Mouse (Mus musculus): ENCODE results near the gene Dbp. TPM values are rescaled to one million over a fixed set of nuclear protein-coding genes. Genes with fewer than 3 reads are reported as not detected.

Dbp gene
- total RNA-seq, 2 experiments from 2014 or later, result 49.8 to 51.5 TPM

DNA sequence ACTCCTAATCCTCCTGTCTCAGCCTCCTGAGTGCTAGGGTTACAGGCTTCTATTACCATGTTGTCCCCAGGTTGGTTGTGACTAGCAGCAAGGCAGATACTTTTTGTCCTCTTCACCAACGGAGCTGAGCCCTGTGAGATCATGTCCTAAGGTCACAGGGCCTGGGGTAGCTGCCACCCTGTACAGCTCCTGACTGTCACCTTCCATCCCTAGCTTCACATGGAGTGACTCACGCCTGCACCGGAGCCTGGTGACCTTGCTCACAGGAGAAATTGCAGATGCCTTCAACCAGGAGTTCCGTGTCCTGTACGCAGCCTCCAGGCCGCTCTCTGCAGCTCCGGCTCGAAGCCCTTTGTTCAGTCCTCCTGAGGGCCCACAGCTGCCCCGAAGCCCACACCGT, 21.5 kb downstream of the Dbp start:
- no peak for DNase-seq

- DNase-seq, result no peak
Measured at GRCm38 (mm10) chr7:45727625-45728024, 22.7 kb downstream of the Dbp start.

DNA sequence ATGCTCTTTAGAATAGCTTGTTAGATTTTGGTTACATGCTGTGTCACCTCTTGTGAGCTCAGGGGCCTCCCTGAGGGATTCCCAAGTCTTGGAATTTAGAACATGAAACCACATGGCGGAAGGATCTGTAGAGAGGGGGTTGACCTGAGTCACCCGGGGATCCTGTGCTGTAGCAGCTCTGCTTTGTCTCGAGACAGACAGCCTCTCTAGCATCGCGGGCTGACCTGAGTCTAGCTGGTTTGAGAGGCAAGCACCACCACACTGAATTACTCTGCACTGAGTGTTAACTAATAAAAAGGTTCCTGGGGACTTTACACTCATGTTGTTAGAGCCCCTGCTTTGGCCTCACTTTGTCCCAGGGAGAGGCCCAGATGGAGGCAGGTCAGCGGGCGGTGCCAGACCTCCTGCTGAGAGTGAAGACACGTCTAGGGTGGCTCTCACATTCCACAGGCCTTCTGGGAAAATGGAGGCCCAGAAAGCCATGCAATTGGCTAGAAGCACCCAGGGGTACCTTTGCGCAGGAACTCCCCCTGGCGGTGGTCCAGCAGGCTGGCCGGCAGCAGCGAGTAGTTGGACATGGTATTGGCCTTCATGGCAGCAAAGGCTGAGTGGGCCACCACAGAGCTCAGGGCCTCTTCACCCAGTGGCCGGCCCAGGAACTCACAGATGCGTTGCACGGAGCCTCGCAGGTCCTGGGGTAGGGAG, 26.0 kb downstream of the Dbp start:
- no peak for DNase-seq

GRCm38 (mm10) chr7:45733477-45733876, 28.6 kb downstream of the Dbp start:
- no peak for DNase-seq

GRCm38 (mm10) chr7:45739162-45739763, 34.4 kb downstream of the Dbp start:
- peak; percentile 70 to 81 for DNase-seq

DNA sequence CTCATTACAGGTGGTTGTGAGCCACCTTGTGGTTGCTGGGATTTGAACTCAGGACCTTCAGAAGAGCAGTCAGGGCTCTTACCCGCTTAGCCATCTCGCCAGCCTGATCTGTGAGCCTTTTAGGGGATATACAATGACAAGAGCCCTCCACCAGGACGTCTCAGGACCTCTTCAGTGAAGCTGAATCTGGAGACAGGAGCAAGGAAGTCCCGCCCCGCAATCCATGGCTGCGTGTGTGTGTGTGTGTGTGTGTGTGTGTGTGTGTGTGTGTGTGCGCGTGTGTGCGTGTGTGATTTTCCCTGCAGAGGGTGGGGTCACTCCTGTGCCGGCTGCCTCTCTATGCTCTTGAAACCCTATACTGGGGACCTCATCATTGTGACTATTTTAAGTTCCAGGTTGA, 34.9 kb downstream of the Dbp start:
- DNase-seq, result no peak

- DNase-seq, result no peak
Measured at GRCm38 (mm10) chr7:45741308-45741707, 36.4 kb downstream of the Dbp start.

DNA sequence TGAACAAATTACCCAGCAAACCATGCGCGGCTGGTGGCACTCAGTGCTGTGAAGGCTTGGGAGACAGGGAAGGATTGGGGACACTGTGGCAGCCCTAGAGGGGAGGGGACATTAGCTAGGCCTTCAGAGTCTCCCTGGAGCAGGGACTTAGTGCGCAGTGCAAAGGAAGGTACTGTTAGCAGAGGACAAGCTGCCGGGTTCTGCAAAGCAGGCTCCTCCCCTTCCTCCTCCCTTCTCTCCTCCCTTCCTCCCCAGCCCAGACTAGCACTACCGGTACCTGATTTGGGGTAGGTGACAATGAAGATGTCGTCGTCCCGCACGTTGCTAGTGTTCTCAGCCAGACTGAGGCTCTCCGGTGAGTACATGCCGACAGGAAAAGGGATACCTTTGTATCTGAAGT, 36.9 kb downstream of the Dbp start:
- peak in 1 of 2 experiments; percentile 40 for DNase-seq

- peak; percentile 84 for DNase-seq
Measured at GRCm38 (mm10) chr7:45742338-45742737, 37.5 kb downstream of the Dbp start.

GRCm38 (mm10) chr7:45744387-45744786, 39.5 kb downstream of the Dbp start:
- DNase-seq, result no peak

DNA sequence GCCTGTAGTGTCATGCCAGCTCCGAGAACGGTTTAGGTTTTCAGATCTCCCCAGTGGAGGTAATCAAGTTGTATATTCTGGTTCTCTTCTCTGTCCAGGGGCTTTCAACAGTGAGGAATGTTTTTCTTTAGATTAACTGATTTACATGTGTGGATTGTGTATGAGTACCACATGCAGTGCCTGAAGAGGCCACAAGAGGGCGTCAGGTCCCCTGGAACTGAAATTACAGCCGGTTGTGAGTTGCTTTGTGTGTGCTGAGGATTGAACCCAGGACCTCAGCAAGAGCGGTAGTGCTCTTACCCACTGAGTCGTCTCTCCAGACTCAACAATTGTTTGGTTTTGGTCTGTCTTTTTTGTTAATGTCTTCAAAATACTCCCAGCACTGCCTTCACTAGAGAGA, 41.6 kb downstream of the Dbp start:
- DNase-seq, result no peak

DNA sequence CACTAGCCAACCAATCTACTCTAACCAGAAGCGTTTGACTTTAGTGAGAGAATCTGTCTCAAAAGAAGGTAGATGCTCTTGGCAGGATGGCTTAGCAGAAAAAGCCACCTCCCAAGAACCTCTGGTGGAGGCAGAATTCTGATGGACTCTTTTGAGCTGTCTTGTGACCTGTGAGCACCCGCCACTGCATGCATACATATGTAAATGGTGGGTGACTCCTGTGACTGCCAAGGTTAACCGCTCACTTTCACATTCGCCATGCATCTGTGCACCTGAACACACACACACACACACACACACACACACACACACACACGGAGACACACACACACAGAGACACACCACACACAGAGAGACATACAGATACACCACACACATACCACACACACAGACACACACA, 42.6 kb downstream of the Dbp start:
- no peak for DNase-seq

DNA sequence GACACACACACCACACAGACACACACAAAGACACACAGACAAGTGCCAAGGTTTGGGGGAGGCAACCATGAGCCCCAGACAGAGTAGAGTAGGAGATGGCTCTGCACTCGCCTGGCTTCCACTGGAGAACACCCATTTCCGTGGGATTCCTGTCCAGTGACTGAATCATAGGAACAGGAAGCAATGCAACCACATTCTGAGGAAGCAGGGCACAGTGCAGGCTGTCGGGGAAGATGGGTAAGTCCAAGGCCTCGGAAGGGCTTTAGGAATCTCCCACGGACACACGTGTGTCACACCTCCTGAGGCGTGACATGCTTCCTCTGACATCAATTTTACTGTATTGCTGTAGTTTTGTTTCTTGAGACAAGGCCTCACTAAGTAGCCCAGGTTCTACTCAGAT, 43.2 kb downstream of the Dbp start:
- no peak for DNase-seq

- no peak for DNase-seq
Measured at GRCm38 (mm10) chr7:45749401-45749800, 44.5 kb downstream of the Dbp start.

- no peak for DNase-seq
Measured at GRCm38 (mm10) chr7:45750162-45750561, 45.3 kb downstream of the Dbp start.

- no peak for DNase-seq
Measured at GRCm38 (mm10) chr7:45755703-45756102, 50.8 kb downstream of the Dbp start.

GRCm38 (mm10) chr7:45759400-45759799, 54.5 kb downstream of the Dbp start:
- no peak for DNase-seq

Other genes starting within 250 kb of the Dbp start
- gene Ftl1, start 245.2 kb upstream of the Dbp start, total RNA-seq (2021), result 100 to 1,000 TPM; 187 to 197 TPM
- gene Bax, start 238.2 kb upstream of the Dbp start, total RNA-seq (2021), result 10 to 100 TPM; 73.5 to 80.8 TPM
- not detected for gene Tulp2, start 223.2 kb upstream of the Dbp start, total RNA-seq (2021)
- gene Gm45808, start 218.3 kb upstream of the Dbp start, total RNA-seq (2021), result 1 to 10 TPM in 1 of 2 experiments, not detected in 1; 2.5 TPM
- 1 to 10 TPM; 3.1 to 3.9 TPM for gene Dhdh, start 216.3 kb upstream of the Dbp start, total RNA-seq (2021)
- gene Nucb1, start 194.7 kb upstream of the Dbp start, total RNA-seq (2021), result 10 to 100 TPM; 94.0 to 98.0 TPM
- 10 to 100 TPM; 17.4 to 20.0 TPM for gene Ppp1r15a, start 178.8 kb upstream of the Dbp start, total RNA-seq (2021)
- under 1 TPM; 0.77 to 0.86 TPM for gene Plekha4, start 178.8 kb upstream of the Dbp start, total RNA-seq (2021)
- under 1 TPM in 1 of 2 experiments, not detected in 1; 0.28 TPM for gene Hsd17b14, start 150.2 kb upstream of the Dbp start, total RNA-seq (2021)
- 10 to 100 TPM; 23.5 to 29.9 TPM for gene Bcat2, start 134.9 kb upstream of the Dbp start, total RNA-seq (2021)
- gene Fgf21, start 89.6 kb upstream of the Dbp start, total RNA-seq (2021), result not detected
- not detected for gene Fut1, start 87.8 kb upstream of the Dbp start, total RNA-seq (2021)
- not detected for gene Izumo1, start 83.3 kb upstream of the Dbp start, total RNA-seq (2021)
- 1 to 10 TPM; 6.1 to 6.6 TPM for gene Rasip1, start 77.6 kb upstream of the Dbp start, total RNA-seq (2021)
- gene Mamstr, start 65.1 kb upstream of the Dbp start, total RNA-seq (2021), result 1 to 10 TPM; 2.3 to 2.8 TPM
- under 1 TPM in 1 of 2 experiments, not detected in 1; 0.18 TPM for gene Fut2, start 38.7 kb upstream of the Dbp start, total RNA-seq (2021)
- gene Ntn5, start 21.1 kb upstream of the Dbp start, total RNA-seq (2021), result 1 to 10 TPM; 5.5 to 6.0 TPM
- gene Sec1, start 10.7 kb upstream of the Dbp start, total RNA-seq (2021), result 1 to 10 TPM; 2.0 to 2.7 TPM
- gene Car11, start 5.2 kb upstream of the Dbp start, total RNA-seq (2021), result 100 to 1,000 TPM; 191 to 217 TPM
- gene Rpl18, start 10.4 kb downstream of the Dbp start, total RNA-seq (2021), result 100 to 1,000 TPM; 372 to 375 TPM
- 10 to 100 TPM; 36.6 to 37.2 TPM for gene Sphk2, start 12.9 kb downstream of the Dbp start, total RNA-seq (2021)
- under 1 TPM; 0.12 to 0.13 TPM for gene Fam83e, start 16.1 kb downstream of the Dbp start, total RNA-seq (2021)
- not detected for gene Spaca4, start 20.7 kb downstream of the Dbp start, total RNA-seq (2021)
- 100 to 1,000 TPM; 285 to 298 TPM for gene Lmtk3, start 78.7 kb downstream of the Dbp start, total RNA-seq (2021)
- gene Sult2b1, start 79.6 kb downstream of the Dbp start, total RNA-seq (2021), result 1 to 10 TPM; 6.3 to 7.0 TPM
- 100 to 1,000 TPM; 138 to 150 TPM for gene Cyth2, start 109.5 kb downstream of the Dbp start, total RNA-seq (2021)
- gene Kcnj14, start 119.7 kb downstream of the Dbp start, total RNA-seq (2021), result 1 to 10 TPM; 1.6 to 2.4 TPM
- 10 to 100 TPM; 19.9 to 22.6 TPM for gene Grwd1, start 125.9 kb downstream of the Dbp start, total RNA-seq (2021)
- gene Kdelr1, start 167.7 kb downstream of the Dbp start, total RNA-seq (2021), result 10 to 100 TPM; 72.4 to 74.2 TPM
- 10 to 100 TPM; 10.9 to 11.4 TPM for gene Grin2d, start 173.3 kb downstream of the Dbp start, total RNA-seq (2021)
- not detected for gene Syngr4, start 191.6 kb downstream of the Dbp start, total RNA-seq (2021)
- gene Tmem143, start 191.9 kb downstream of the Dbp start, total RNA-seq (2021), result 10 to 100 TPM; 20.8 to 25.9 TPM
- 1 to 10 TPM; 1.9 to 4.4 TPM for gene Emp3, start 216.3 kb downstream of the Dbp start, total RNA-seq (2021)
- 1 to 10 TPM; 3.0 TPM for gene Ccdc114, start 219.0 kb downstream of the Dbp start, total RNA-seq (2021)